Mouse (Mus musculus) kidney, postnatal 0 days (tissue): Measurements from ENCODE around the gene Il11. TPM values are rescaled to one million over a fixed set of nuclear protein-coding genes. Genes with fewer than 3 reads are reported as not detected.

Experiments used
- ATAC-seq: fragments of 200-750 bp; cut with Nextera tagmentation; replicated peaks from 2 replicates; pipeline ENCODE4 v1.8.0; 2017; ENCODE audit warnings: low read depth, moderate number of reproducible peaks, moderate TSS enrichment, moderate library complexity; ENCODE audit not compliant: low FRiP score
- DNase-seq: peaks from one replicate; pipeline ENCODE4 v3.0.0-alpha.2; 2016; ENCODE audit warnings: low spot score
- H3K27ac ChIP-seq: fragments of 300-500 bp; sonication (generic); 2 replicates; pipeline ENCODE4 v1.5.1; 2014; ENCODE audit warnings: mild to moderate bottlenecking
- H3K27me3 ChIP-seq: fragments of 300-500 bp; sonication (generic); 2 replicates; pipeline ENCODE4 v1.6.1; 2014; ENCODE audit warnings: low read length, mixed read lengths; ENCODE audit not compliant: insufficient read depth
- H3K36me3 ChIP-seq: fragments of 300-500 bp; sonication (generic); 2 replicates; pipeline ENCODE4 v1.6.1; 2014; ENCODE audit warnings: low read length, mixed read lengths; ENCODE audit not compliant: insufficient read depth
- H3K4me1 ChIP-seq: fragments of 300-500 bp; sonication (generic); replicated peaks from 2 replicates; pipeline ENCODE4 v1.6.1; 2014; ENCODE audit warnings: antibody characterized with exemption, low read length, mixed read lengths; ENCODE audit not compliant: insufficient read depth
- H3K4me2 ChIP-seq: fragments of 300-500 bp; sonication (generic); 2 replicates; pipeline ENCODE4 v1.6.1; 2014; ENCODE audit warnings: mild to moderate bottlenecking, low read length, moderate library complexity, mixed read lengths
- H3K4me3 ChIP-seq: fragments of 300-500 bp; sonication (generic); replicated peaks from 2 replicates; pipeline ENCODE4 v1.5.1; 2014; ENCODE audit warnings: low read depth, low read length
- H3K9ac ChIP-seq: fragments of 300-500 bp; sonication (generic); 2 replicates; pipeline ENCODE4 v1.6.1; 2014; ENCODE audit warnings: low read depth, low read length
- H3K9me3 ChIP-seq: fragments of 300-500 bp; sonication (generic); replicated peaks from 2 replicates; pipeline ENCODE4 v1.6.1; 2016; ENCODE audit warnings: low read length, inconsistent platforms, mixed read lengths
- CTCF ChIP-seq: IDR thresholded peaks from 2 replicates; pipeline ENCODE4 v1.5.1; 2016; ENCODE audit warnings: antibody characterized with exemption, low read depth, mild to moderate bottlenecking, moderate library complexity
- WGBS: fragments of 180-500 bp; shearing (Covaris S2); extraction: QIAGEN DNeasy Blood & Tissue Kit; methylation state at CpG from one replicate; pipeline ENCODE4 v1.1.7; 2014; 5-methylcytosine and 5-hydroxymethylcytosine counted together
- polyA plus RNA-seq: library from polyadenylated mRNA; unstranded; fragments of >200 nt; fragmentation: Nextera tagmentation; extraction: Ambion mirVana; gene quantifications from 2 replicates; pipeline ENCODE4 v1.2.1, GENCODE M21; 2015

The Il11 gene
- polyA plus RNA-seq, 1 experiment from 2014 or later, result 0.14 TPM

- WGBS, result 2% methylated on average over 24 of the region's 24 CpGs
- TF ChIP-seq CTCF, result peak; percentile 15; the same call in 1 of the 2 replicates
- no peaks in the 10 kb centered on the region for H3K27me3 ChIP-seq
- peak within 1 kb of the TSS; percentile 38; the same call in 1 of the 2 replicates for H3K27ac ChIP-seq
- H3K9ac ChIP-seq, result peak within 1 kb of the TSS; percentile 41; the same call in 1 of the 2 replicates
- peak within 1 kb of the TSS; percentile 53 for H3K4me2 ChIP-seq
- peaks cover 14% of the 10 kb centered on the region; the same call in 1 of the 2 replicates for H3K4me1 ChIP-seq
- peak; percentile 90 for ATAC-seq
- H3K9me3 ChIP-seq, result no peaks in the 10 kb centered on the region
- peak; percentile 98 for DNase-seq
- H3K36me3 ChIP-seq, result no peaks in the 10 kb centered on the region
- H3K4me3 ChIP-seq, result peak within 1 kb of the TSS; percentile 36
Measured at GRCm38 (mm10) chr7:4752821-4753570, 29.7 kb downstream of the Il11 start, which contains the start of gene Cox6b2. Gene Cox6b2, minus strand, starts transcription at chr7:4753094.

GRCm38 (mm10) chr7:4751971-4752820, 30.5 kb downstream of the Il11 start:
- peak; percentile 86 for ATAC-seq

GRCm38 (mm10) chr7:4749169-4749568, 33.5 kb downstream of the Il11 start:
- peaks cover 14% of the 10 kb centered on the region; the same call in 1 of the 2 replicates for H3K4me1 ChIP-seq
- TF ChIP-seq CTCF, result no peak
- 87% methylated on average over 2 of the region's 2 CpGs for WGBS
- H3K4me3 ChIP-seq, result no peak overlapping the region
- H3K4me2 ChIP-seq, result no peak overlapping the region
- H3K9me3 ChIP-seq, result no peaks in the 10 kb centered on the region
- H3K36me3 ChIP-seq, result peaks cover 3% of the 10 kb centered on the region
- ATAC-seq (no peak; the same call in 1 of the 2 replicates), DNase-seq (no peak)
- no peaks in the 10 kb centered on the region for H3K27me3 ChIP-seq
- no peak overlapping the region for H3K9ac ChIP-seq
- no peak overlapping the region for H3K27ac ChIP-seq

More at GRCm38 (mm10) chr7:4751971-4752820, 30.5 kb downstream of the Il11 start:
- peak; percentile 75 for DNase-seq
- Histone ChIP-seq H3K4me3 (peak overlapping the region; percentile 36), H3K4me2 (peak overlapping the region; percentile 53), H3K9ac (peak overlapping the region; percentile 41; the same call in 1 of the 2 replicates), H3K4me1 (peaks cover 14% of the 10 kb centered on the region; the same call in 1 of the 2 replicates), H3K27me3 (no peaks in the 10 kb centered on the region), H3K27ac (peak overlapping the region; percentile 38; the same call in 1 of the 2 replicates), H3K36me3 (no peaks in the 10 kb centered on the region), H3K9me3 (no peaks in the 10 kb centered on the region)
- 2% methylated on average over 30 of the region's 30 CpGs for WGBS
- no peak for TF ChIP-seq CTCF

GRCm38 (mm10) chr7:4748321-4748720, 34.3 kb downstream of the Il11 start:
- WGBS, result 71% methylated on average over 4 of the region's 4 CpGs
- Histone ChIP-seq H3K27me3 (no peaks in the 10 kb centered on the region), H3K4me3 (no peak overlapping the region), H3K9me3 (no peaks in the 10 kb centered on the region), H3K4me2 (no peak overlapping the region), H3K36me3 (peaks cover 3% of the 10 kb centered on the region), H3K27ac (no peak overlapping the region), H3K4me1 (peaks cover 12% of the 10 kb centered on the region; the same call in 1 of the 2 replicates), H3K9ac (no peak overlapping the region)
- TF ChIP-seq CTCF, result no peak
- no peak for DNase-seq
- no peak for ATAC-seq

GRCm38 (mm10) chr7:4747156-4747899, 35.3 kb downstream of the Il11 start:
- Histone ChIP-seq H3K4me1 (peaks cover 13% of the 10 kb centered on the region), H3K27ac (no peak overlapping the region)
- 76% methylated on average over 9 of the region's 9 CpGs for WGBS

More at GRCm38 (mm10) chr7:4747156-4747899, 35.3 kb downstream of the Il11 start:
- Histone ChIP-seq H3K9me3 (no peaks in the 10 kb centered on the region), H3K4me3 (no peak overlapping the region), H3K27me3 (no peaks in the 10 kb centered on the region), H3K4me2 (no peak overlapping the region), H3K36me3 (peaks cover 7% of the 10 kb centered on the region), H3K9ac (no peak overlapping the region)
- no peak for TF ChIP-seq CTCF
- ATAC-seq, result no peak
- no peak for DNase-seq
